Mouse (Mus musculus) inflammation-experienced regulatory T-cells, adult 6 months (primary cell): Measurements from ENCODE around the gene Ccl7. TPM values are rescaled to one million over a fixed set of nuclear protein-coding genes. Genes with fewer than 3 reads are reported as not detected.

Experiments
- ATAC-seq: one replicate; pipeline ENCODE4 v1.8.0; 2017
- polyA plus RNA-seq, 3 experiments: library from polyadenylated mRNA; unstranded; fragments of 100-300 nt; shearing (Covaris generic); gene quantifications; one replicate each; pipeline ENCODE4 v1.2.1; 2017

Gene Ccl7
- not detected for polyA plus RNA-seq

- no peak for ATAC-seq
Measured at GRCm38 (mm10) chr11:82045471-82045870, at the start of gene Ccl7. TSS of gene Ccl7 (plus strand) at chr11:82045712.

GRCm38 (mm10) chr11:81996172-81996841, 49.2 kb upstream of the Ccl7 start:
- no peak for ATAC-seq

- ATAC-seq, result no peak
Measured at GRCm38 (mm10) chr11:81997085-81997484, 48.4 kb upstream of the Ccl7 start.

GRCm38 (mm10) chr11:81998646-81999045, 46.9 kb upstream of the Ccl7 start:
- no peak for ATAC-seq

- ATAC-seq, result no peak
Measured at GRCm38 (mm10) chr11:81999469-81999868, 46.0 kb upstream of the Ccl7 start.

GRCm38 (mm10) chr11:82000581-82000980, 44.9 kb upstream of the Ccl7 start:
- no peak for ATAC-seq

- ATAC-seq, result no peak
Measured at GRCm38 (mm10) chr11:82004810-82005209, 40.7 kb upstream of the Ccl7 start.

GRCm38 (mm10) chr11:82006796-82007423, 38.6 kb upstream of the Ccl7 start:
- ATAC-seq, result no peak

GRCm38 (mm10) chr11:82010115-82010514, 35.4 kb upstream of the Ccl7 start:
- no peak for ATAC-seq

- no peak for ATAC-seq
Measured at GRCm38 (mm10) chr11:82011411-82012193, 33.9 kb upstream of the Ccl7 start.

- ATAC-seq, result no peak
Measured at GRCm38 (mm10) chr11:82013756-82014155, 31.8 kb upstream of the Ccl7 start.

- no peak for ATAC-seq
Measured at GRCm38 (mm10) chr11:82015066-82015465, 30.4 kb upstream of the Ccl7 start.

- ATAC-seq, result no peak
Measured at GRCm38 (mm10) chr11:82016181-82016780, 29.2 kb upstream of the Ccl7 start.

GRCm38 (mm10) chr11:82019389-82019788, 26.1 kb upstream of the Ccl7 start:
- no peak for ATAC-seq

GRCm38 (mm10) chr11:82019793-82020192, 25.7 kb upstream of the Ccl7 start:
- ATAC-seq, result no peak

- no peak for ATAC-seq
Measured at GRCm38 (mm10) chr11:82021406-82021805, 24.1 kb upstream of the Ccl7 start.

- ATAC-seq, result no peak
Measured at GRCm38 (mm10) chr11:82022504-82023056, 22.9 kb upstream of the Ccl7 start.

- no peak for ATAC-seq
Measured at GRCm38 (mm10) chr11:82023769-82024168, 21.7 kb upstream of the Ccl7 start.

GRCm38 (mm10) chr11:82030171-82030570, 15.3 kb upstream of the Ccl7 start:
- ATAC-seq, result no peak

GRCm38 (mm10) chr11:82032136-82032535, 13.4 kb upstream of the Ccl7 start:
- ATAC-seq, result no peak

- ATAC-seq, result no peak
Measured at GRCm38 (mm10) chr11:82032678-82033344, 12.7 kb upstream of the Ccl7 start.

GRCm38 (mm10) chr11:82034446-82034845, 11.1 kb upstream of the Ccl7 start:
- no peak for ATAC-seq
